Mouse (Mus musculus): ENCODE results near the gene Gm5767.

- no peak for TF ChIP-seq CTCF (IDR thresholded peaks at IDR 0.05; ENCODE audit: low read depth)
- no peak for TF ChIP-seq EP300 (IDR thresholded peaks at IDR 0.05; ENCODE audit: low read depth)
Measured at GRCm38 (mm10) chr16:8663022-8663421, 17.5 kb upstream of the Gm5767 start.
